Mouse (Mus musculus): ENCODE results near the gene Tmem106c. TPM values are rescaled to one million over a fixed set of nuclear protein-coding genes. Genes with fewer than 3 reads are reported as not detected.

Tmem106c gene
- 37.7 and 38.0 TPM in 2 replicates for polyA plus RNA-seq (2015; fragmentation: Nextera tagmentation; extraction: Ambion mirVana)

- H3K27me3 ChIP-seq (ENCODE audit: control insufficient read depth, insufficient read depth, low read length) = no peaks in the 10 kb centered on the region
- 0 out of 2 replicates have a peak, but pooled peaks cover 3% of the 10 kb centered on the region for H3K36me3 ChIP-seq (ENCODE audit: control insufficient read depth, insufficient read depth)
- ATAC-seq (replicated peaks; ENCODE audit: extremely low read depth, insufficient read depth, low FRiP score) = peak; percentile 94
- WGBS = under 1% methylated on average over 67 of the region's 67 CpGs
- peak within 1 kb of the TSS; percentile 83 for H3K4me3 ChIP-seq (ENCODE audit: low read length)
- H3K27ac ChIP-seq (ENCODE audit: low read length) = peak within 1 kb of the TSS; percentile 81
- H3K4me2 ChIP-seq (ENCODE audit: low read depth, low read length) = peak within 1 kb of the TSS; percentile 86
- H3K9me3 ChIP-seq (replicated peaks; ENCODE audit: control insufficient read depth, low read length) = no peaks in the 10 kb centered on the region
- H3K4me1 ChIP-seq (ENCODE audit: control insufficient read depth, insufficient read depth, low read length) = peaks cover 4% of the 10 kb centered on the region; the same call in 1 of the 2 replicates
- H3K9ac ChIP-seq (ENCODE audit: low read length) = peak within 1 kb of the TSS; percentile 89
These were observed at the start of gene Tmem106c for GRCm38 (mm10) chr15:97963989-97964835. TSS of gene Tmem106c (plus strand) at chr15:97964200.

DNA sequence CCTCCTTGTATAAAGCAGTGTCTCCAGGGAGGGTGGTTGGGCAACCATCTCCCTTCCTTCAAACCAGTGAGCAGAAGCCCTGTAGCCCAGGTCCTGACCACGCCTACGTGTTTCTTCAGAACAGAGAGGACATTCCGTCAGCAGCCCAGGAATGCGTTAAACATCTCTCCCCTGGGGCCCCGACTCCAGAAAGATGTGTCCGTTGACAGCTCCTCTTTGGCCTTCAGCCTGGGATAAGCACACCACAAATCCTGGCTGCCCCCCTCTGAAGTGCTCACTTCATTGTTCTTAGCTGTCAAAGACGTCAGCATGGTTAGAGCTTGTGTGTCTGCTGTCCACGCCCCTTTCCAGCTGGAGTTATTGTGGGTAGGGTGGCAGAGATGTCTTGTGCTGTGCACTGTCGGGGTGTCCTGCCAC, 49.7 kb upstream of the Tmem106c start:
- Histone ChIP-seq H3K4me1 (ENCODE audit: control insufficient read depth, insufficient read depth, low read length) (peaks cover 17% of the 10 kb centered on the region), H3K9ac (ENCODE audit: low read length) (peak overlapping the region; percentile 15; the same call in 1 of the 2 replicates), H3K36me3 (ENCODE audit: control insufficient read depth, insufficient read depth) (no peaks in the 10 kb centered on the region), H3K27me3 (ENCODE audit: control insufficient read depth, insufficient read depth, low read length) (peaks cover 10% of the 10 kb centered on the region), H3K4me3 (ENCODE audit: low read length) (peak overlapping the region; percentile 20), H3K4me2 (ENCODE audit: low read depth, low read length) (peak overlapping the region; percentile 57), H3K27ac (ENCODE audit: low read length) (peak overlapping the region; percentile 43; the same call in 1 of the 2 replicates), H3K9me3 (replicated peaks; ENCODE audit: control insufficient read depth, low read length) (no peaks in the 10 kb centered on the region)
- peak; percentile 92 for ATAC-seq (replicated peaks; ENCODE audit: extremely low read depth, insufficient read depth, low FRiP score)
- 2% methylated on average over 9 of the region's 9 CpGs for WGBS

- no peak for ATAC-seq (replicated peaks; ENCODE audit: extremely low read depth, insufficient read depth, low FRiP score)
- no peak overlapping the region for H3K9ac ChIP-seq (ENCODE audit: low read length)
- H3K9me3 ChIP-seq (replicated peaks; ENCODE audit: control insufficient read depth, low read length) = no peaks in the 10 kb centered on the region
- no peak overlapping the region for H3K4me2 ChIP-seq (ENCODE audit: low read depth, low read length)
- no peaks in the 10 kb centered on the region for H3K36me3 ChIP-seq (ENCODE audit: control insufficient read depth, insufficient read depth)
- peaks cover 24% of the 10 kb centered on the region for H3K4me1 ChIP-seq (ENCODE audit: control insufficient read depth, insufficient read depth, low read length)
- WGBS = 73% methylated on average over 9 of the region's 9 CpGs
- no peak overlapping the region for H3K4me3 ChIP-seq (ENCODE audit: low read length)
- no peaks in the 10 kb centered on the region for H3K27me3 ChIP-seq (ENCODE audit: control insufficient read depth, insufficient read depth, low read length)
- no peak overlapping the region for H3K27ac ChIP-seq (ENCODE audit: low read length)
These were observed 46.0 kb upstream of the Tmem106c start for GRCm38 (mm10) chr15:97917994-97918393.

GRCm38 (mm10) chr15:97919217-97919616, 44.8 kb upstream of the Tmem106c start:
- Histone ChIP-seq H3K36me3 (ENCODE audit: control insufficient read depth, insufficient read depth) (no peaks in the 10 kb centered on the region), H3K27me3 (ENCODE audit: control insufficient read depth, insufficient read depth, low read length) (no peaks in the 10 kb centered on the region), H3K4me3 (ENCODE audit: low read length) (no peak overlapping the region), H3K4me1 (ENCODE audit: control insufficient read depth, insufficient read depth, low read length) (peaks cover 16% of the 10 kb centered on the region), H3K9me3 (replicated peaks; ENCODE audit: control insufficient read depth, low read length) (no peaks in the 10 kb centered on the region), H3K9ac (ENCODE audit: low read length) (no peak overlapping the region), H3K4me2 (ENCODE audit: low read depth, low read length) (no peak overlapping the region), H3K27ac (ENCODE audit: low read length) (no peak overlapping the region)
- ATAC-seq (replicated peaks; ENCODE audit: extremely low read depth, insufficient read depth, low FRiP score) = no peak
- 76% methylated on average over 7 of the region's 7 CpGs for WGBS

DNA sequence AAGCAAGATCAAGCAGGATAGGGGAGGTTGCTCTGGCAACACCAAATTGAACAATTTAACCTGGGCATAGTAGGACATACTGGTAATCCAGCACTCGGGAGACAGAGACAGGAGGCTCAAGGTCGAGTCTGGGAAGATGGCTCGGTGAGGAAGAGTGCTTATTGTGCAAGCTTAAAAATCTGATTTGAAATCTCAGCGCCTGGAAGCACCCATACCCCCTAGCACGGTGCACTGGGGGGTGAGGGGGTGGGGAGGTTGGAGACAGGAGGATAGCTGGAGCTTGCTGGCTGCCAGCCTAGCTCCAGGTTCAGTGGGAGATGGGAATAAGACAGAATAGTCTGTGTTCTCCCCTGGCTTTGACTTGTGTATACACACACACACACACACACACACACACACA, 43.7 kb upstream of the Tmem106c start:
- no peak overlapping the region for H3K9ac ChIP-seq (ENCODE audit: low read length)
- H3K4me3 ChIP-seq (ENCODE audit: low read length) = no peak overlapping the region
- no peak for ATAC-seq (replicated peaks; ENCODE audit: extremely low read depth, insufficient read depth, low FRiP score)
- no peaks in the 10 kb centered on the region for H3K36me3 ChIP-seq (ENCODE audit: control insufficient read depth, insufficient read depth)
- H3K9me3 ChIP-seq (replicated peaks; ENCODE audit: control insufficient read depth, low read length) = no peaks in the 10 kb centered on the region
- no peaks in the 10 kb centered on the region for H3K27me3 ChIP-seq (ENCODE audit: control insufficient read depth, insufficient read depth, low read length)
- 56% methylated on average over 5 of the region's 5 CpGs for WGBS
- no peak overlapping the region for H3K27ac ChIP-seq (ENCODE audit: low read length)
- peaks cover 7% of the 10 kb centered on the region; the same call in 1 of the 2 replicates for H3K4me1 ChIP-seq (ENCODE audit: control insufficient read depth, insufficient read depth, low read length)
- no peak overlapping the region for H3K4me2 ChIP-seq (ENCODE audit: low read depth, low read length)

DNA sequence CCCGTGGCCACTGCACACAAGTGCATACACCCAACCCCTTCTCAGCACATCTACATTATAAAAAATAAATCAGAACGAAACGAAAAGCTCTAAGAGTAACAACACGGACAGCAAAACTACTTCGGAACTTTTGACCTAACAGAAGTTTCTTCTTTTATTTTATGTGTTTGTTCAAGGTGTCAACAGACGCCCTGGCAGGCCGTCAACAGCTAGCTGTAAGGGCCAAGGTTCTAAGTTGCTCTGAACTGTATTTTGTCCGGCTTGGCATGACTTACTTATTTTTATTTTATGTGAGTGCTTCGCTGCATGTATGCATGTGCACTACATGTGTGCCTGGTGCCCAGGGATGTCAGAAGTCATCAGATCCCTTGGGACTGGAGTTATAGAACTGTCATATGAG, 42.2 kb upstream of the Tmem106c start:
- Histone ChIP-seq H3K27ac (ENCODE audit: low read length) (no peak overlapping the region), H3K9me3 (replicated peaks; ENCODE audit: control insufficient read depth, low read length) (no peaks in the 10 kb centered on the region), H3K36me3 (ENCODE audit: control insufficient read depth, insufficient read depth) (no peaks in the 10 kb centered on the region), H3K4me2 (ENCODE audit: low read depth, low read length) (no peak overlapping the region), H3K9ac (ENCODE audit: low read length) (no peak overlapping the region), H3K4me3 (ENCODE audit: low read length) (no peak overlapping the region), H3K4me1 (ENCODE audit: control insufficient read depth, insufficient read depth, low read length) (peaks cover 7% of the 10 kb centered on the region; the same call in 1 of the 2 replicates), H3K27me3 (ENCODE audit: control insufficient read depth, insufficient read depth, low read length) (no peaks in the 10 kb centered on the region)
- no peak for ATAC-seq (replicated peaks; ENCODE audit: extremely low read depth, insufficient read depth, low FRiP score)
- 83% methylated on average over 9 of the region's 9 CpGs for WGBS

DNA sequence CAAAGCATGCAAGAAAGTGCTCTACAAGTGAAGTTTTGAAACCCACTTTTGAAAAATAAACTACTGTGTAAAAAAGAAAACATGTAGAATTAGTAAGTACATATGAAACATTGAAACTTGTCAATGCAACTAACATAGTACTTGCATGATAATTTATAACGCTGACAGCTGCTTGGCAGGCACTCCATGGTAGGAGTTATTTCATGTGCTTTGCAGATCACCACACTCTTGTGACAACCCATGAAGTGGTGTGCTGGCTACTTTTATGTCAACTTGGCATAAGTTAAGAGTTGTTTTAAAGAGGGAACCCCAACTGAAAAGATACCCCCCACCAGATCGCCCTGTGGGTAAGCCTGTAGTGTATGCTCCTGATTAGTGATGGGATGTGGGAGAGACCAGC, 41.6 kb upstream of the Tmem106c start:
- Histone ChIP-seq H3K4me3 (ENCODE audit: low read length) (no peak overlapping the region), H3K4me2 (ENCODE audit: low read depth, low read length) (no peak overlapping the region), H3K9ac (ENCODE audit: low read length) (no peak overlapping the region), H3K36me3 (ENCODE audit: control insufficient read depth, insufficient read depth) (no peaks in the 10 kb centered on the region), H3K27me3 (ENCODE audit: control insufficient read depth, insufficient read depth, low read length) (no peaks in the 10 kb centered on the region), H3K4me1 (ENCODE audit: control insufficient read depth, insufficient read depth, low read length) (peaks cover 13% of the 10 kb centered on the region), H3K9me3 (replicated peaks; ENCODE audit: control insufficient read depth, low read length) (no peaks in the 10 kb centered on the region), H3K27ac (ENCODE audit: low read length) (no peak overlapping the region; the same call in none of the 2 replicates)
- WGBS = 58% methylated on average over 2 of the region's 2 CpGs
- ATAC-seq (replicated peaks; ENCODE audit: extremely low read depth, insufficient read depth, low FRiP score) = no peak

- Histone ChIP-seq H3K36me3 (ENCODE audit: control insufficient read depth, insufficient read depth) (no peaks in the 10 kb centered on the region), H3K4me2 (ENCODE audit: low read depth, low read length) (0 out of 2 replicates have a peak overlapping the region, but pooled peaks have one; percentile 4), H3K27ac (ENCODE audit: low read length) (no peak overlapping the region), H3K9ac (ENCODE audit: low read length) (no peak overlapping the region), H3K27me3 (ENCODE audit: control insufficient read depth, insufficient read depth, low read length) (no peaks in the 10 kb centered on the region; the same call in 1 of the 2 replicates), H3K9me3 (replicated peaks; ENCODE audit: control insufficient read depth, low read length) (no peaks in the 10 kb centered on the region), H3K4me3 (ENCODE audit: low read length) (no peak overlapping the region), H3K4me1 (ENCODE audit: control insufficient read depth, insufficient read depth, low read length) (peaks cover 19% of the 10 kb centered on the region)
- 50% methylated on average over 4 of the region's 4 CpGs for WGBS
- ATAC-seq (replicated peaks; ENCODE audit: extremely low read depth, insufficient read depth, low FRiP score) = no peak
These were observed 37.0 kb upstream of the Tmem106c start for GRCm38 (mm10) chr15:97927018-97927417.

- 40% methylated on average over 6 of the region's 6 CpGs for WGBS
These were observed 36.2 kb upstream of the Tmem106c start for GRCm38 (mm10) chr15:97927821-97928220.

More at GRCm38 (mm10) chr15:97927821-97928220, 36.2 kb upstream of the Tmem106c start:
- Histone ChIP-seq H3K27ac (ENCODE audit: low read length) (no peak overlapping the region), H3K4me3 (ENCODE audit: low read length) (no peak overlapping the region), H3K9ac (ENCODE audit: low read length) (no peak overlapping the region), H3K4me1 (ENCODE audit: control insufficient read depth, insufficient read depth, low read length) (peaks cover 15% of the 10 kb centered on the region), H3K27me3 (ENCODE audit: control insufficient read depth, insufficient read depth, low read length) (no peaks in the 10 kb centered on the region; the same call in 1 of the 2 replicates), H3K9me3 (replicated peaks; ENCODE audit: control insufficient read depth, low read length) (no peaks in the 10 kb centered on the region), H3K36me3 (ENCODE audit: control insufficient read depth, insufficient read depth) (no peaks in the 10 kb centered on the region), H3K4me2 (ENCODE audit: low read depth, low read length) (no peak overlapping the region)
- ATAC-seq (replicated peaks; ENCODE audit: extremely low read depth, insufficient read depth, low FRiP score) = no peak
